Mouse (Mus musculus) spleen, adult 12 weeks (tissue): ENCODE results near the gene Akr7a5.
A peak's percentile ranks its signal among the peaks of the same experiment; 100 is the strongest.

Experiments
- DNase-seq: peaks from one replicate; pipeline ENCODE4 v3.0.0; 2022; ENCODE audit warnings: low spot score

The Akr7a5 gene

GRCm38 (mm10) chr4:139298671-139299366 lies 11.7 kb upstream of the Akr7a5 start:
- DNase-seq = no peak

GRCm38 (mm10) chr4:139301780-139302179 lies 8.8 kb upstream of the Akr7a5 start:
- DNase-seq = no peak

GRCm38 (mm10) chr4:139302241-139302640 lies 8.3 kb upstream of the Akr7a5 start:
- DNase-seq = no peak

DNA sequence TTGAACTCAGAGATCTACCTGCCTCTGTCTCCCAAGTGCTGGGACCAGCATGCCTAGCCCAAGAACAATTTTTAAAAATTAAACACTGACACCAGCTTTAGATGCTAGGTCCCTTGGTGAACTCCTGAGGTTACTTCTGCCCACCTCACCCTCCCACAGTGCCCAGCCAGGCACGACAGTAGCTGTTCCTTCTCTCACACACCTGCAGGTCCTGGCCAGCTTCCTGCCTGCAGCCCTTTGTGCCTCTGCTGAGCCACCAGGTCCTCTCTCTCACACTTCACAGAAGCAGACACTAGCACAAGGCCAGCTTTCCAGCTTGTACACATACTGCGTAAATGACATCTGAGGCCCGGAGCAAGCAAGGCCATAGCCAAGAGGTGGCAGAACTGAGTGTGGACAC lies 5.0 kb upstream of the Akr7a5 start:
- DNase-seq = no peak

- DNase-seq = no peak
Measured at GRCm38 (mm10) chr4:139307916-139308315, 2.6 kb upstream of the Akr7a5 start.

DNA sequence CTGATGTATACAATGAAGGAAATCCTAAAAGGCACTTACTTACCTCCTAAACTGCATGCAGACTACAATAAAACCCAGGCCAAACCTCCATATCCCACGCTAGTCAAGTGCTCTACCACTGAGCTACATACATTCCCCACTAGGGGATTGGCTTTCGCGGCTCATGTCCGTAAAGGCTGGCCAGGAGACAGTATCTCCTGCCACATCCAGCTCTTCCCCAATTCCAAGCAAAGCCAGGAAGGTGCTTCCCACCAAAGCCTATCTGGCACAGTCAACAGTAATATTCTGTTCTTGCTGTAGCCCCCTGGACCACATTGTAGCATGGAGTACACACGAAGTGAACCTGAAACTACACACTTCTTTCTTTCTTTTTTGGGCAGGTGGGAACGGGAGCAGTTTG lies 893 bp upstream of the Akr7a5 start:
- no peak for DNase-seq

DNA sequence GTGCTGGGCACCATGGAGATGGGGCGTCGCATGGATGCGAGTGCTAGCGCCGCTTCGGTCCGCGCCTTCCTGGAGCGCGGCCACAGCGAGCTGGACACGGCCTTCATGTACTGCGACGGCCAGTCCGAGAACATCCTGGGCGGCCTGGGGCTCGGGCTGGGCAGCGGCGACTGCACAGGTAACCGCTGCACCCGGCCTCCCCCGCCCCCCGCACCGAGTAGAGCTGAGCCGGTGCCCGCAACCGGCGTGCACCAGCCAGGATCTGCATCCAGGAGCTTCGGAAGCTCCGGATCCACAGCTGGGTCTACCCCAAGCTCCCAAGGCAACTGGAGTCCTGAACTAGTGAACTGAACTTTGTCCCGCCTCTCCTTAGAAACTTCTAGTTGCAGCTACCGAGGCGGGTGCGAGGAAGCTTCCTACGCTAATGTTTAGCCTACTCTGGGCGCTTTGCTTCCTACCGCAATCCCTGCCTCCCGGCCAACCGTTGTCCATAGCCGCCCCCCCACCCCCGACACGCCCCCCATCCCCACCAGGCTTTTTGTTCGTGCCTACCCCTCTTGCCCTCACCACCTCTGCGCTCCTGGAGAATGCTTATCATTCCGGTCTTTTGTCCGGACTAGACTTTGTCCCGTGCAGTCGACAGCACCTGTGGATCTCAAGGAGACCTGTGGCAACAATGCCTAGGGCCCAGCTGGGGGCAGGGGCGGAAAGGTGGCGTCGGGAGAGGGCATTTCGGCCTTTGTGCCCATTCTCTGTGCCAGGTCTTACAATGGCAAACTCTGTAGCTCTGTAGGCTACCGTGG lies 556 bp downstream of the Akr7a5 start:
- no peak for DNase-seq

DNA sequence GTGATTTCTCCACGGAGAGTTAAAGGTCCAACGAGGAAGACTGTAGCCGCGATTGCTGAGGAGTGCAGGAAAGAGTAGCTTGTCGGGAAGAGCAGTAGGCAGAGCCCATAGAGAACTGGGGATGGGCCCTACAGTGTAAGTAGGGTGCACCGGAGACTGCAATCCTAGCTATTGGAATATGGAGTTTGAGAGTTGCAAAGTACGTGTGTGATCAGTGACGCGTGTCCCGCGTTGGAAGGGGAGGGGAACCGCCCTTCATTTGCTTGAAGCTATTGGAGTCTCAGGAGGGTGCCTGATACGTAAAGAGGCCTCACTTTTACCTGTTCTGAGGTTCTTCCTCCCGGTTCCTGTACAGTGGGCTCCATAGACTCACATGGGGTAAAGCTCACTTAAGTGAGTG lies 1.2 kb downstream of the Akr7a5 start:
- no peak for DNase-seq

- DNase-seq = no peak
Measured at GRCm38 (mm10) chr4:139312632-139313031, 2.1 kb downstream of the Akr7a5 start.

DNA sequence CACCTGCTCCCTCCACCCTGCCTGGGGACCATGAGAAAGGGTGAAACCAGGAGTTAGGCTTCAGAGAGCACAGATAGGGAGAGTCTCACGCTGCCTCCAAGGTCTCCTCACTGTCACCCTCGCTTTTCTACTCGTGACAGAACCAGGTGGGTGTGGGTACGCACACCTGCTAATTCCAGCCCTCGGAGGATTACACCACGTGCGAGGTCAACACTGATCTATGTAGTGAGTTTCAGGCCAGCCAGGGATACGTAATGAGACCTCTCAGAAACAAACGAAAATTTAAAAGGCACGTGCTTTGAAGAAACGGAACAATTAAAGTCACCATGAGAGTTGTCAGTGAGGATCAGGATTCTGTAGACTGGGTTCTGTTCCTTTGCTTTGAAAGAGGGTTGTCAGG lies 7.9 kb downstream of the Akr7a5 start:
- no peak for DNase-seq

DNA sequence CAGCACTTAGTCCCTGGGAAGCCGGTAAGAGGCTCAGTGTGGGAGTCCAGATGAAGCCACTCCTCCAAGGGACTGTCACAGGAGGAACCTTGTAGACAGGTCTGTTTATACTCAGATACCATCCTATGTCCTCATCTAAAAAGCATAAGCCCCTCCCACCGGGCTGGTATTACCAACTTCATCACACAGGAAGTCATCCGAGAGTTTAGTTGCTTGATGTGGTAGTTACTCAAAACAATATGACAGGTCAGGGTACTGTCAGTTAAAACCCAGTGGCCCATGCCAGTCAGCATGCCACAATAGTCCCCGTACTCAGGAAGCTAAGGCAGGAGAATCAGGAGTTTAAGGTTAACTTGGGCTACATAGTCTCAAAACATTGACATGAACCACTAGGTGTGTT lies 9.2 kb downstream of the Akr7a5 start:
- DNase-seq = no peak

GRCm38 (mm10) chr4:139330605-139331004 lies 20.1 kb downstream of the Akr7a5 start:
- peak; percentile 83 for DNase-seq

DNA sequence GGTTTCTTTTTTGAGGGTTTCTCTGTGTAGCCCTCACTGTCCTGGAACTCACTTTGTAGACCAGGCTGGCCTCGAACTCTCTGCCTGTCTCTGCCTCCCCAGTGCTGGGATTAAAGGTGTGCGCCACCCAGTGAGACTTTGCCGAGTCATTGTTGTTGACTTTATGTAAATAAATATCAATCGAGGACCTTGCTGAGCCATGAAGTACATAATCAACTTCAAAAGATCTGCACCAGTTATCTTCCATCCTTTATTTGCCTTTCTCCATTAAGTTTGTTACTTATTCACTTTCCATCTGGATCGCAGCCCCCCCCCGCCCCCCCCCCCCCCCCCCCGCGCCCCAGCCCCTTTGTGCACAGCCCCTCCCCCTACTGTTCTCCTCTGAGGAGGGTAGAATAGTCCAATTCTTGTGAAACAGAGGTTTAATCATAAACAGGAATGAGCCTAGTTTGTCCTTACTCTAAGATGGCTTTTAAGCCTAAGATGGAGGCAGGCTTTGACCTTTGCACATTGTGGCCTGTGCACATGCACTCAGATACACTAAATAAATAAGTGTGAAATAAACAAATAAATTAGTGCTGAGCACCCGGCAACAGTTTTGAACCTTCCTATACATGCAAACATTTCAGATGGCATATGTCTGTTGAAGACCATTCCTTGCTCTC lies 24.2 kb downstream of the Akr7a5 start:
- no peak for DNase-seq

DNA sequence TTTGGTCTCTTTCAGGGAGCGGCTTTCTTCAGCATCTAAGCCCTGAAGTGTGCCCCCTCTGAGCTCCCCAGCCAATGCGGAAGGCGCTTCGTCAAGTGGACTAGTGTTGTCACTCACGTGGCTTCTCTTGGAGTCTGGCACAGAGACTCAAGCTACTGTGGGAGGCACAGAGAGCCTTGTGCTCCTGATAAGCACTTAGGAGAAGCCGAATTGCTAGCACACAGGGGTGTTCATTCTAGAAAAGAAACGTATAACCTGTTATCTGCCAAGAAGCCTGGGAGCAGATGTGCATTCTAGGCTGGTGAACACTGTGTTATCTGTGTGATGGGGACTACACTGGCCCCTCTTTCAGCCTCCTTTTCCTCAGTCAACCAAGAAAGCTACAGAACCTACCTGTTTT lies 25.0 kb downstream of the Akr7a5 start:
- no peak for DNase-seq

GRCm38 (mm10) chr4:139336822-139337483 lies 26.4 kb downstream of the Akr7a5 start:
- DNase-seq = peak; percentile 83

- DNase-seq = no peak
Measured at GRCm38 (mm10) chr4:139338145-139338544, 27.6 kb downstream of the Akr7a5 start.

DNA sequence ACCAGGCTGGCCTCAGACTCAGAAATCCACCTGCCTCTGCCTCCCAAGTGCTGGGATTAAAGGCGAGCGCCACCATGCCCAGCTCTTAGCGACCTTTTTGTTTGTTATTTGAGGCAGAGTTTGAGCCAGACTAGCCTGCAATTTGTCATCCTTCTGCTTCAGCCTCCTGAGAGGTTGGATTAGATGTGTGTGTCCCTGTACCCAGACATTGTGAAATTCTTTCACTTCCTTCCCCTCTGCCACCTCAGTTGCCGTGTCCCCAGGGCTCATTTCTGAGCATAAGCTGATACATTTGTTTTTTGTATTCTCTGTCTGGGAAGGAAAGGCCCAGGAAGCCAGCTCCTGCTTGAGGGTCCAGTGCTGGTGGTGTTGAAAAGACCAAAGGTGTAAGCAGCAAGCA lies 30.3 kb downstream of the Akr7a5 start:
- no peak for DNase-seq

DNA sequence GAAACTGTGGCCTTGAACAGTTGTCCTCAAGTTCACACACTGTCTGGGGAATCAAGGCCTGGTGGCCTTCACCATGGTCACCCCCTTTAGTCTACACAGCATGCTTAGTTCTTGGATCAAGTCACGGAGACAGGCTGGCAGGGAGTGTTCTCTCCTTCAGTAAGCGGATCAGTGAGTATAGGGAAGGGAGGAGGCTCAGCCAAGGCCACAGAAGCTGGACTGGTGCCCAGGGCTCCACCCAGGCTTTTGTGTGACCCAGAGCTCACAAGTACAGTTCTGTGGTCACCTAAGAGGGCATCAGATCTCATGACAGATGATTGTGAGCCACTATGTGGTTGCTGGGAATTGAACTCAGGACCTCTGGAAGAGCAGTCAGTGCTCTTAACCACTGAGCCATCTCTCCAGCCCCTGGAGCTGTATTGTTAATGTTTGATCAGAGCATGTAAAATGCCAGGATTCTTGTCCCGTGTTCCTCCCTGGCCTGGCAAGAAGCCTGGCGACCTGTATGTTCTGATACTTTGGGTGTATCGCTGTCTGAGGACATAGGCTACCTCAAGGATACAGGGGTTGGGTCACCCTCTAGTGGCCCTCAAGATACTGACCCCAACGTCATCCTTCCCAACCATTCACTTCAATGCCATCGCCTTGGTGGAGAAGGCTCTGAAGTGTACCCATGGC lies 31.2 kb downstream of the Akr7a5 start:
- DNase-seq = no peak

DNA sequence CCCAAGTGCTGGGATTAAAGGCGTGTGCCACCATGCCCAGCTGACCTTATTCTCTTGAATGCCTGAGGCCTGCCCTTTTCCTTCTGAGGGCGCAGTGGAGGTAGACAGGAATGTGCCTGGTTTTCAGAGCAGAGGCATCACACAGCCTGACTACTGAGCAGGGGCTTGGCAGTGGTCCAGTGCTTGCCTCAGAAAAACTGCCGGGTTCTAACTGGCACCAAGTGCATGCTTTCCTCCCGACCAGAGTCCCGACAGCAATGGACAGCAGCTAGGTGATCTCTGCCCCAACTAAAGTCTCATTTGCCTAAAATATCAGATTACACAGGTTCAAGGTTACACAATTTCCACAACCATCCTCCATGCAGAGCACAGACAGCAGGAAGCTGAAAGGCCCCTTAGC lies 33.2 kb downstream of the Akr7a5 start:
- no peak for DNase-seq

GRCm38 (mm10) chr4:139345416-139346019 lies 35.0 kb downstream of the Akr7a5 start:
- DNase-seq = no peak

GRCm38 (mm10) chr4:139351931-139352711 lies 41.6 kb downstream of the Akr7a5 start, which contains the start of the genes Mrto4, Emc1 and Ubr4:
Gene Mrto4 (minus strand): TSS chr4:139352576.
Gene Emc1 (plus strand): TSS chr4:139352587.
Gene Ubr4 (plus strand): TSS chr4:139352609.
- DNase-seq = peak; percentile 83
